Mouse (Mus musculus) hindbrain, postnatal 0 days (tissue): ENCODE data around the gene Shld2. TPM values are rescaled to one million over a fixed set of nuclear protein-coding genes. Genes with fewer than 3 reads are reported as not detected.
A peak's percentile ranks its signal among the peaks of the same experiment; 100 is the strongest.

ENCODE experiments used
- ATAC-seq: fragments of 200-750 bp; cut with Nextera tagmentation; 2 replicates; pipeline ENCODE4 v1.8.0; 2017; ENCODE audit warnings: mild to moderate bottlenecking, moderate TSS enrichment, moderate library complexity
- DNase-seq: peaks from one replicate; pipeline ENCODE4 v3.0.0-alpha.2; 2015; ENCODE audit warnings: low spot score
- H3K27ac ChIP-seq: fragments of 300-500 bp; sonication (generic); 2 replicates; pipeline ENCODE4 v1.5.1; 2014; ENCODE audit warnings: mild to moderate bottlenecking
- H3K27me3 ChIP-seq: fragments of 300-500 bp; sonication (generic); 2 replicates; pipeline ENCODE4 v1.6.1; 2014; ENCODE audit warnings: low read length, mixed read lengths; ENCODE audit not compliant: insufficient read depth
- H3K36me3 ChIP-seq: fragments of 300-500 bp; sonication (generic); 2 replicates; pipeline ENCODE4 v1.6.1; 2014; ENCODE audit warnings: low read length, mixed read lengths; ENCODE audit not compliant: insufficient read depth
- H3K4me1 ChIP-seq: fragments of 300-500 bp; sonication (generic); 2 replicates; pipeline ENCODE4 v1.6.1; 2014; ENCODE audit warnings: antibody characterized with exemption, low read length, mixed read lengths; ENCODE audit not compliant: insufficient read depth
- H3K4me2 ChIP-seq: fragments of 300-500 bp; sonication (generic); 2 replicates; pipeline ENCODE4 v1.6.1; 2014; ENCODE audit warnings: low read depth, mild to moderate bottlenecking, low read length, moderate library complexity, mixed read lengths
- H3K4me3 ChIP-seq: fragments of 300-500 bp; sonication (generic); 2 replicates; pipeline ENCODE4 v1.5.1; 2014; ENCODE audit warnings: low read length
- H3K9ac ChIP-seq: fragments of 300-500 bp; sonication (generic); replicated peaks from 2 replicates; pipeline ENCODE4 v1.6.1; 2014; ENCODE audit warnings: mild to moderate bottlenecking, low read length, moderate library complexity, mixed read lengths
- H3K9me3 ChIP-seq: fragments of 300-500 bp; sonication (generic); 2 replicates; pipeline ENCODE4 v1.6.1; 2016; ENCODE audit warnings: low read length, mixed read lengths
- CTCF ChIP-seq: IDR thresholded peaks from 2 replicates; pipeline ENCODE4 v1.5.1; 2016; ENCODE audit warnings: antibody characterized with exemption, control low read depth, low read depth
- WGBS: fragments of 180-500 bp; shearing (Covaris S2); extraction: QIAGEN DNeasy Blood & Tissue Kit; methylation state at CpG from one replicate; pipeline ENCODE4 v1.1.7; 2014; 5-methylcytosine and 5-hydroxymethylcytosine counted together
- polyA plus RNA-seq: library from polyadenylated mRNA; unstranded; fragments of >200 nt; fragmentation: Nextera tagmentation; extraction: Ambion mirVana; gene quantifications from 2 replicates; pipeline ENCODE4 v1.2.1, GENCODE M21; 2015
- total RNA-seq: library from RNA; depleted of rRNA; stranded (reverse); fragments of >200 nt; gene quantifications from 2 replicates; pipeline ENCODE4 v1.2.3, GENCODE M21; 2014

Gene Shld2
- total and polyA plus RNA-seq, 2 experiments from 2014 or later = 4.0 to 9.2 TPM

DNA sequence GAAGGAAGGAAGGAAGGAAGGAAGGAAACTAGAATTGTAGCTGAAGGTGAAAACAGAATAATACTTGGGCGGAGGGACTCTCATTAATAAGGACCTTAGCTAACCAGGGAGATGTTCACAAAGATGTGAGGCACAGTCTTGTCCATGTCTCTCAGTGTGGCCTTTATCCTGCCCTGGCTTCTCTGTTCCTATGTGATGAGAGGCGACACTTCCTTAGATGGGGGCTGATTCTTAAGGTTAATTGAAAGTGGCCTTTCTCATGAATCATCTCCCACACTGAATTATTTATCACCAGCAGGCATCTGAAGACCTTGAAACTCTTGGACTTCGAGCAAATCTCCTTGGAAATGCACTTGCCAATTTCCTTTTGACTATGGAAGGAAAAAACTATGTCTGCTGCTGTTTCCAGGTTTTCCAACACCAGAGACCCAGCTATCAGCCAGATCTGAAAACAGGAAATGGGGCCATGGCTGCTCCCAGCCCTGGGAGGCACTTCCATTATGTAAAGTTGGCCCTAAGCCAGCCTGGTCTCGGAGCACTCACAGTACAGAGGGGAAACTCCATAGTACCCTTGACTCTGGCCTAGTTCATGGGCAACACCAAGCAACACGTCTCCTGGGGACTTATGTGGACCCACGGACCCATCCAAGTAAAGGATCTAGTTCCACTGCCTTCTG, 94.7 kb downstream of the Shld2 start:
- no peak for ATAC-seq
- Histone ChIP-seq H3K9ac (no peak overlapping the region), H3K27ac (peak overlapping the region; percentile 7; the same call in 1 of the 2 replicates), H3K27me3 (no peaks in the 10 kb centered on the region), H3K4me2 (no peak overlapping the region), H3K4me1 (no peaks in the 10 kb centered on the region), H3K36me3 (no peaks in the 10 kb centered on the region), H3K9me3 (no peaks in the 10 kb centered on the region), H3K4me3 (no peak overlapping the region)
- TF ChIP-seq CTCF = no peak
- WGBS = 46% methylated on average over 6 of the region's 6 CpGs
- peak; percentile 62 for DNase-seq

GRCm38 (mm10) chr14:34209942-34210341, 100.4 kb downstream of the Shld2 start:
- Histone ChIP-seq H3K27me3 (no peaks in the 10 kb centered on the region), H3K4me2 (no peak overlapping the region), H3K4me1 (no peaks in the 10 kb centered on the region), H3K4me3 (no peak overlapping the region), H3K9ac (no peak overlapping the region), H3K27ac (no peak overlapping the region), H3K36me3 (no peaks in the 10 kb centered on the region), H3K9me3 (no peaks in the 10 kb centered on the region)
- 89% methylated on average over 4 of the region's 4 CpGs for WGBS
- no peak for TF ChIP-seq CTCF
- DNase-seq = no peak
- ATAC-seq = no peak

DNA sequence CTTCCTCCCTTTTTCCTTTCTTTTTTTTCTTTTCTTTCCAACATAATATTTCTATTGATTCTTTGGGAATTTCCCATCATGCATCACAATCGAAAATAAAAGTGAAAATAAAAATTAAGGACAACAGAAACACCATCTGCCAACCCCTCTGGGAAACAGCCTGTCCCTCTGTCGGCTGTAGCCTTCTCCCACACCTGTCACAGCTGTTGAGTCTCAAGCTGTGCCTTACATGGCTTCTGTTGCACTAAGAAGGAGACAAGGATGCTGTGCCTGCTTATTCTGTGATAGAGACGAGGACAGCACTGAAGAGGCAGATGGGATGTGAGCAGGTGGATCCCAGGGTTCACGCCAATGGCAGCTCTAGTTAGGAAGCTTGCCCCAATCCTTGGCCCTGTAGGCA, 101.2 kb downstream of the Shld2 start:
- H3K4me2 ChIP-seq = no peak overlapping the region
- no peak overlapping the region for H3K4me3 ChIP-seq
- H3K9me3 ChIP-seq = no peaks in the 10 kb centered on the region
- H3K27me3 ChIP-seq = no peaks in the 10 kb centered on the region
- H3K4me1 ChIP-seq = no peaks in the 10 kb centered on the region
- ATAC-seq (no peak), DNase-seq (no peak)
- WGBS = 51% methylated on average over 4 of the region's 4 CpGs
- no peaks in the 10 kb centered on the region for H3K36me3 ChIP-seq
- no peak for TF ChIP-seq CTCF
- H3K9ac ChIP-seq = no peak overlapping the region
- no peak overlapping the region for H3K27ac ChIP-seq

DNA sequence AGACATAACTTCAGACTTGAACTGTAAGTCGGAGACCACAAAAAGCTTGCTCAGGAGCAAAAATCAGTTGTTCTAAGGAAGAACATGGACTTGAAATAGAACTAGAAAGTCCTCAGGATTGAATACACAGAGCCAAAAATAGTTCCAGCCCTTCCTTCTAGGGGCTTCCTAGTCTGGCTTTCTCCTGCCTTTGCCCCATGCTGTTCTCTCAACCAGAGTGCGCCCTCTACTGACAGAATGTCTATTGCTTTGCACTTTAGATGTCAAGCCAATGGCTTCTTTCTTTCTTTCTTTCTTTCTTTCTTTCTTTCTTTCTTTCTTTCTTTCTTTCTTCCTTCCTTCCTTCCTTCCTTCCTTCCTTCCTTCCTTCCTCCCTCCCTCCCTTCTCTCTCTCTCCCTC, 101.6 kb downstream of the Shld2 start:
- Histone ChIP-seq H3K9me3 (no peaks in the 10 kb centered on the region), H3K4me3 (no peak overlapping the region), H3K36me3 (no peaks in the 10 kb centered on the region), H3K9ac (no peak overlapping the region), H3K27me3 (no peaks in the 10 kb centered on the region), H3K4me1 (no peaks in the 10 kb centered on the region), H3K27ac (no peak overlapping the region), H3K4me2 (no peak overlapping the region)
- DNase-seq (peak; percentile 68), ATAC-seq (no peak)
- peak; percentile 59 for TF ChIP-seq CTCF
- WGBS = 58% methylated on average over 2 of the region's 2 CpGs

DNA sequence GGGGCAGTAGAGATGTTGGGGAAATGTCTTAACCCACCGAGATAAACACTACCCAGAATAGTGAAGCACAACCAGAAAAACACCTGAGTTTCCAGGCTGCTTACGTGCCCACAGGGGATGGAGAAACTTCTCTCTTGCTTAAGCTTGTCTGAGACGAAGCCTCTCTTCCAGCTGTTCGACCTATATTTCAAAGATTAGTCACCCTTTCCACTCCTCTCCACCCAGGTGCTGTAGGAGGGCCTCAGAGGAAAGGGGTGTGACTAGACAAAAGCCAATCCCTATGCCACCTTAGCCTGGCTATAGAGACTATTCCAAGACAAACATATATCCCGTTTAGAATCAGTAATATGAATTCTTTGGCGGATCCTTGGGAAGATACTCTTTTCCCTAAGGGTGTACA, 102.3 kb downstream of the Shld2 start:
- Histone ChIP-seq H3K9ac (no peak overlapping the region), H3K4me3 (no peak overlapping the region), H3K9me3 (no peaks in the 10 kb centered on the region), H3K36me3 (no peaks in the 10 kb centered on the region), H3K27me3 (no peaks in the 10 kb centered on the region), H3K4me2 (no peak overlapping the region), H3K27ac (no peak overlapping the region), H3K4me1 (no peaks in the 10 kb centered on the region)
- TF ChIP-seq CTCF = no peak
- ATAC-seq = no peak
- 74% methylated on average over 6 of the region's 6 CpGs for WGBS
- no peak for DNase-seq

DNA sequence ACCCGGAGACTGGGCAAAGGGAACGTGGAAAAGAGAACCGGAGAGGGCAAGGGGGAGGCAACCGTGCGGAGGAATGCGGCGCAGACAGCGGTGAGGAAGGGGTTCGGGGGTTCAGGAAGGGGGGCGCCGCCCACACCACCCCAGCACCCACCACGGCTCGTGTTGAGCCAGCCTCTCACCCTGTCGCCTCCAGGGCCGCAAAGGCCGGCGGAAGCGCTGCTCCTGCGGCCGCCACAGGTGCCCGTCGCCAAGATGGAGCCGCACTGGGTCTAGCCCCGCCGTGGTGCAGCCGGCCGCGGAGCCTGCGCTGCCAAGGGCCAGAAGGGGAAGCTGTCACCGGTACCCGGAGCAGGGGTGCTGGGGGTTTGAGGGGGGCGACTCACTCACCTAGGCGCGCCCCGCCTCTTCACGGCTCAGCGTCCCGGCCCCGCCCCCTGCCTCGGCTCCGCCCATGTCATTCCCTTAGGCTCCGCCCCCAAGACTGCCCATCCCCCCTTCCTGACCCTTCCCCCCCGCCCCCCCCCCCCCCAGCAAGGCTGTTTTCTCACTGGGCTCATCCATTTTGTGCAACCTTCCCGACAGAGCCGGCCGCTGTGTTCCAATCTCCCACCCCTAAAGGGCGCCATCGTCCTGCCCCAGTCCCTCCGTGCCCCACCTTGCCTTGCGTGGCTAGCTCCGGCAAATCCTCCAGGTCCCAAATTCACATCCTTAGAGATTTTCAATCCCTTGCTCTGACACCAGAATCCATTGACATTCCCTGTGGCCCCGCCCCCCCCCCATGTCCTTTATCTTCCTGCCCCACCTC, 108.9 kb downstream of the Shld2 start, which contains the start of gene Gprin2:
Gene Gprin2, minus strand, starts transcription at position 423 of the 805 bp plus-strand sequence.
- no peak for TF ChIP-seq CTCF
- 1% methylated on average over 37 of the region's 52 CpGs for WGBS
- Histone ChIP-seq H3K4me1 (peaks cover 8% of the 10 kb centered on the region), H3K27ac (peak within 1 kb of the TSS; percentile 59), H3K9me3 (no peaks in the 10 kb centered on the region), H3K36me3 (no peaks in the 10 kb centered on the region), H3K4me2 (peak within 1 kb of the TSS; percentile 65), H3K4me3 (peak within 1 kb of the TSS; percentile 60), H3K9ac (peak within 1 kb of the TSS; percentile 75), H3K27me3 (no peaks in the 10 kb centered on the region)
- ATAC-seq (peak; percentile 73), DNase-seq (peak; percentile 76)
